Mouse (Mus musculus) lung, postnatal 0 days (tissue): ENCODE measurements around the gene Palld.

Experiments used
- CTCF ChIP-seq: IDR thresholded peaks from 2 replicates; pipeline ENCODE4 v1.5.1; 2016; ENCODE audit warnings: antibody characterized with exemption, mild to moderate bottlenecking
- EP300 ChIP-seq: IDR thresholded peaks from 2 replicates; pipeline ENCODE4 v1.6.1; 2016; ENCODE audit warnings: antibody characterized with exemption, mild to moderate bottlenecking, control low read depth

DNA sequence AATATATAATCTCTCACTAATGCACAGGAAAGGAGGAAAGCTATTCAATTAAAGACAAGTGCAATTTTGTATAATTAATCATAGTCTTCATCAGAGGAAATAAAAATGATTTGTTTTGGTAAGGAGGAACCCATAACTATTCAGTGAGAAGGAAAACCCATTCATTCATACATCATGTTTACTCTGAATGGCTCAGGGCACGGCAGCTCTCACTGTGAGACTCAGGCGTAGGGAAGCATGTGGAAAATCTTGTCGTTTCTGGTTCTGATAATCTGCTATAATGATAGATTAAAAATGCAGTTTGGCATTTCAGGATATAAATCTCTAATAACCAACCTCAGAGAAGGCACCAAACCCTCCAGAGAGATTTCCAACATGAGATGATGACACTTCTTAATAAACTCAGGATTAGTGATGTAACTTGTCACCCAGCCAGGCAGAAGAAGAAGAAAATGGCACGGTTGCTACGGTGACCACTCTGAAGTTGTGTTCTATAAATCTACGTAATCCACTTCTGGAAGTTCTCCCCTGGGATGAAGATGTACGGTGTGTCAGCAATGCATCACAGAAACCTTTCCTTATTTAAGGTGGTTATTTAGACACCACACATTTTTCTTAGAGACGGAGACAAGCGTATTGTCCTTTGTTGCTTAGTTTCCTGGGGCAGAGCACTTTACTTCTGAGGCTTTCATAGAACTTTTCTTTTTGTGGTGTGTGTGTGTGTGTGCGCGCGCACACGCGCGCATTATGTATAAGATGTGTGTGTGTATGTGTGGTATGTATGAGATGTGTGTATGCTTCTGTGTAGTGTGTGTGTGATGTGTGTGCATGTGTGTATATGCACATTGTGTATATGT lies 435.6 kb downstream of the Palld start:
- TF ChIP-seq CTCF (no peak), EP300 (no peak)
